Mouse (Mus musculus) kidney, postnatal 0 days (tissue): ENCODE results near the gene Fam102b. TPM values are rescaled to one million over a fixed set of nuclear protein-coding genes. Genes with fewer than 3 reads are reported as not detected.

Source experiments
- ATAC-seq: fragments of 200-750 bp; cut with Nextera tagmentation; replicated peaks from 2 replicates; pipeline ENCODE4 v1.8.0; 2017; ENCODE audit warnings: low read depth, moderate number of reproducible peaks, moderate TSS enrichment, moderate library complexity; ENCODE audit not compliant: low FRiP score
- DNase-seq: peaks from one replicate; pipeline ENCODE4 v3.0.0-alpha.2; 2016; ENCODE audit warnings: low spot score
- H3K27ac ChIP-seq: fragments of 300-500 bp; sonication (generic); 2 replicates; pipeline ENCODE4 v1.5.1; 2014; ENCODE audit warnings: mild to moderate bottlenecking
- H3K27me3 ChIP-seq: fragments of 300-500 bp; sonication (generic); 2 replicates; pipeline ENCODE4 v1.6.1; 2014; ENCODE audit warnings: low read length, mixed read lengths; ENCODE audit not compliant: insufficient read depth
- H3K36me3 ChIP-seq: fragments of 300-500 bp; sonication (generic); 2 replicates; pipeline ENCODE4 v1.6.1; 2014; ENCODE audit warnings: low read length, mixed read lengths; ENCODE audit not compliant: insufficient read depth
- H3K4me1 ChIP-seq: fragments of 300-500 bp; sonication (generic); replicated peaks from 2 replicates; pipeline ENCODE4 v1.6.1; 2014; ENCODE audit warnings: antibody characterized with exemption, low read length, mixed read lengths; ENCODE audit not compliant: insufficient read depth
- H3K4me2 ChIP-seq: fragments of 300-500 bp; sonication (generic); 2 replicates; pipeline ENCODE4 v1.6.1; 2014; ENCODE audit warnings: mild to moderate bottlenecking, low read length, moderate library complexity, mixed read lengths
- H3K4me3 ChIP-seq: fragments of 300-500 bp; sonication (generic); replicated peaks from 2 replicates; pipeline ENCODE4 v1.5.1; 2014; ENCODE audit warnings: low read depth, low read length
- H3K9ac ChIP-seq: fragments of 300-500 bp; sonication (generic); 2 replicates; pipeline ENCODE4 v1.6.1; 2014; ENCODE audit warnings: low read depth, low read length
- H3K9me3 ChIP-seq: fragments of 300-500 bp; sonication (generic); replicated peaks from 2 replicates; pipeline ENCODE4 v1.6.1; 2016; ENCODE audit warnings: low read length, inconsistent platforms, mixed read lengths
- CTCF ChIP-seq: IDR thresholded peaks from 2 replicates; pipeline ENCODE4 v1.5.1; 2016; ENCODE audit warnings: antibody characterized with exemption, low read depth, mild to moderate bottlenecking, moderate library complexity
- WGBS: fragments of 180-500 bp; shearing (Covaris S2); extraction: QIAGEN DNeasy Blood & Tissue Kit; methylation state at CpG from one replicate; pipeline ENCODE4 v1.1.7; 2014; 5-methylcytosine and 5-hydroxymethylcytosine counted together
- polyA plus RNA-seq: library from polyadenylated mRNA; unstranded; fragments of >200 nt; fragmentation: Nextera tagmentation; extraction: Ambion mirVana; gene quantifications from 2 replicates; pipeline ENCODE4 v1.2.1, GENCODE M21; 2015

Fam102b gene
- polyA plus RNA-seq, 1 experiment from 2014 or later, result 8.1 TPM

GRCm38 (mm10) chr3:108987009-108987659, 40.3 kb downstream of the Fam102b start:
- Histone ChIP-seq H3K9ac (no peak overlapping the region), H3K27ac (no peak overlapping the region), H3K4me1 (no peaks in the 10 kb centered on the region), H3K36me3 (0 out of 2 replicates have a peak, but pooled peaks cover 8% of the 10 kb centered on the region), H3K4me2 (no peak overlapping the region), H3K9me3 (no peaks in the 10 kb centered on the region), H3K27me3 (no peaks in the 10 kb centered on the region), H3K4me3 (no peak overlapping the region)
- WGBS, result 74% methylated on average over 12 of the region's 12 CpGs
- TF ChIP-seq CTCF, result no peak
- DNase-seq (no peak), ATAC-seq (no peak)

GRCm38 (mm10) chr3:108986534-108986933, 40.9 kb downstream of the Fam102b start:
- H3K4me3 ChIP-seq, result no peak overlapping the region
- no peak overlapping the region for H3K27ac ChIP-seq
- H3K9me3 ChIP-seq, result no peaks in the 10 kb centered on the region
- ATAC-seq, result no peak
- 73% methylated on average over 1 of the region's 1 CpGs for WGBS
- no peaks in the 10 kb centered on the region for H3K4me1 ChIP-seq
- 0 out of 2 replicates have a peak, but pooled peaks cover 8% of the 10 kb centered on the region for H3K36me3 ChIP-seq
- no peak overlapping the region for H3K4me2 ChIP-seq
- no peak overlapping the region for H3K9ac ChIP-seq
- TF ChIP-seq CTCF, result no peak
- no peak for DNase-seq
- H3K27me3 ChIP-seq, result no peaks in the 10 kb centered on the region

GRCm38 (mm10) chr3:108983989-108984388, 43.4 kb downstream of the Fam102b start:
- ATAC-seq (no peak), DNase-seq (no peak)
- Histone ChIP-seq H3K4me1 (no peaks in the 10 kb centered on the region), H3K9ac (no peak overlapping the region), H3K4me3 (no peak overlapping the region), H3K36me3 (0 out of 2 replicates have a peak, but pooled peaks cover 14% of the 10 kb centered on the region), H3K27ac (no peak overlapping the region), H3K9me3 (no peaks in the 10 kb centered on the region), H3K4me2 (no peak overlapping the region), H3K27me3 (no peaks in the 10 kb centered on the region)
- 60% methylated on average over 5 of the region's 5 CpGs for WGBS
- TF ChIP-seq CTCF, result no peak

GRCm38 (mm10) chr3:108981946-108982345, 45.5 kb downstream of the Fam102b start:
- ATAC-seq, result no peak
- 82% methylated on average over 6 of the region's 6 CpGs for WGBS
- no peak overlapping the region for H3K9ac ChIP-seq
- H3K9me3 ChIP-seq, result no peaks in the 10 kb centered on the region
- no peak for DNase-seq
- no peak overlapping the region for H3K27ac ChIP-seq
- H3K4me1 ChIP-seq, result no peaks in the 10 kb centered on the region
- TF ChIP-seq CTCF, result no peak
- no peaks in the 10 kb centered on the region for H3K27me3 ChIP-seq
- no peak overlapping the region for H3K4me2 ChIP-seq
- H3K36me3 ChIP-seq, result 0 out of 2 replicates have a peak, but pooled peaks cover 24% of the 10 kb centered on the region
- no peak overlapping the region for H3K4me3 ChIP-seq

GRCm38 (mm10) chr3:108977340-108978030, 49.9 kb downstream of the Fam102b start:
- WGBS, result 94% methylated on average over 13 of the region's 13 CpGs
- peak; percentile 46 for TF ChIP-seq CTCF

GRCm38 (mm10) chr3:108974920-108975485, 52.4 kb downstream of the Fam102b start:
- Histone ChIP-seq H3K36me3 (0 out of 2 replicates have a peak, but pooled peaks cover 18% of the 10 kb centered on the region), H3K9me3 (no peaks in the 10 kb centered on the region), H3K4me1 (no peaks in the 10 kb centered on the region), H3K9ac (no peak overlapping the region), H3K27ac (no peak overlapping the region), H3K4me3 (no peak overlapping the region), H3K4me2 (no peak overlapping the region), H3K27me3 (no peaks in the 10 kb centered on the region)
- TF ChIP-seq CTCF, result no peak
- WGBS, result 54% methylated on average over 15 of the region's 15 CpGs
- DNase-seq, result peak; percentile 13
- ATAC-seq, result peak; percentile 55; the same call in 1 of the 2 replicates

More at GRCm38 (mm10) chr3:108977340-108978030, 49.9 kb downstream of the Fam102b start:
- Histone ChIP-seq H3K36me3 (0 out of 2 replicates have a peak, but pooled peaks cover 24% of the 10 kb centered on the region), H3K27ac (no peak overlapping the region), H3K4me2 (no peak overlapping the region), H3K4me3 (no peak overlapping the region), H3K9me3 (no peaks in the 10 kb centered on the region), H3K4me1 (no peaks in the 10 kb centered on the region), H3K9ac (no peak overlapping the region), H3K27me3 (no peaks in the 10 kb centered on the region)
- ATAC-seq (no peak), DNase-seq (no peak)
